Mouse (Mus musculus) kidney, postnatal 36 days (tissue): ENCODE results near the gene Wars2.
A peak's percentile ranks its signal among the peaks of the same experiment; 100 is the strongest.

Experiments used
- DNase-seq, 2 experiments: peaks; one replicate each; pipeline ENCODE4 v3.0.0; 2021 to 2022; ENCODE audit warnings: mixed read lengths in 2 of 2

The Wars2 gene

DNA sequence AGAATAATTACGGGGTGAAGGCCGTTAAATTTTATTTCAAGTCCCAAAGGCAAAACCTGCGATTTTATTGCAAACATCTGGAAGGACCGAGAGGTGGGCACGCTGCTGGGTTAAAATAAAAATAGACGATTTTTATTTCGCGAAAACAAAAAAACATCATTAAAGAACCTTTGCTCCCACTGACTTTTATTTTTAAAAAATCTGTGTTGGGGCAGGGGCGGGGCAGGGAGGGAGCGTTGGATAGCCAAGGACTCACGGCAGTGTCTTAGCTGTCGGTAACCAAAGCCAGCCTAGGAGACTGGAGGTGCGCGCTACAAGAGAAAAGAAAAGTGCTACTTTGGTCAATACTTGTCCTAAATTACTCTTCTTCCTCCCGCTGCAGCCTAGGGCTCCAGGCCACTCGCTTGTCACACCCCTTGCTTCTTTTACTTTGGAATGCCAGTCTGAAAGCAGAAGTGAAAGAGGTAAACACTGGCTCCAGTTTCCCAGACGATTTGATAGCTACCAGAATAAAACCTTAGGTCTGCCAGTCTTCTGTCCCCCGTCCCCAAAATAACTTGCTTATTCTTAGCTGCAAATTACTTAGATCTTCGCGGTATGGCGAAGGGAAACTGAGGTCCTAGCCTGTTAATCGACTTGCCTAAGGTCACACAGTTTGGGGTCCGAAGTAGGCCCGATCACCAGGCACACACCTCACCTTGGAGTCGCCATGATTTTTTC is 108.1 kb downstream of the Wars2 start:
- no peak for DNase-seq

DNA sequence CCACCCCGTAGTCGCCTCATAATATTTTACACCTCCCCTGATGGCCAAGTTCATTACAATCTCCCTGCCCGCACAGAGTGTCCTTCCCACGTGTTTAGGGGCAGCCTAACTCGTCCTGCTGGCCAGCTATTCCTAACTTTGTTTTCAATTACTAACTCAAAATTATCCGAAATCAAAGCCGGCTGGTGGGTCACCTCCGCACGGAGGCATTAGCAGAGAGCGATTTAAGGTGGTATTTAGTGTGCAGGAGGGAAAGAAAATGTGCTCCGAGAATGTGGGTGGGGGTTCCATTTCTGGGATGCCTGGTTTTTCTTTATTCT is 108.6 kb downstream of the Wars2 start:
- no peak for DNase-seq

GRCm38 (mm10) chr3:99249906-99250305 is 109.0 kb downstream of the Wars2 start:
- no peak for DNase-seq

DNA sequence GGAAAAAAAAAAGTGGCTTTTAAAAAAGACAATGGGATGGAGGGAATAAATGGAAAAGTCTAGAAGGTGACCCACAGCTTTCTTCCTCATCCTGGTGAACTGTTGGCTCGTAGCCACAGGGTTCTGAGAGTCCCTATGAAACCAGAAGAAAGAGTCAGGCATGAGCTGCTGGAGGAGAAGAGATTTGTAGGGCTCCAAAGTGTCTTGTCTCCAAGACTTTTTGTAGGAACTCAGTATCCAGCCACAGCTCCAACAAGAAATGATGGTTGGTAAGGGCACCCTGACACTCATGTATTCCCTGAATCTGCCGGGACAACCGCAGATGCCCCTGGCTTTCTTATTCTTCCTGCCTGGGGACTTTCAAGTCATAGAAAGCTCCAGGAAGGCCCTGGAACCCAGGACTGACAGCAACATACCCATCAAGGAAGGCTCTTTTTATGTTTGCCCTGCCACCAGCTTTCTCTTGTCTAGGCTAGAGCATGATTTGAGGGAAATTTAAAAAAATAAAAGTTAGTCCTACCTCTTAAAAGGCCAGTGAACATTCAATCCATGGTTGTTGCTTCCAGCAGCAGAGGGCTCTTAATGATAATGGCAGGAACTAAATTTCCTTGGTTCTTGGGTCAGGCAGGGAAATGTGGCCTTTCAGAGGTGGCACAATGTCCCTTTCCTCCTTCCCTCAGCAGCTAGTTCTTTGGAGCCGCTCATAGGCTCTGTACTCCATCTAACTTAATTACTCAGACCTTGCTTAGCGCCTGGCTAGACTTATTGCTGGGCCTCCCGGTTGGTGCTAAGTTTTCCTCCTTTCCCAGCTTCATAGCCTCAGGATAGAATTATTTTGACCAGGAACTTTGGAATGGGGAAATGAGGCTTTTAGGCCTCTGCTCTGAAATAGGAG is 110.7 kb downstream of the Wars2 start:
- DNase-seq: no peak

GRCm38 (mm10) chr3:99252461-99253091 is 111.7 kb downstream of the Wars2 start:
- DNase-seq: no peak

DNA sequence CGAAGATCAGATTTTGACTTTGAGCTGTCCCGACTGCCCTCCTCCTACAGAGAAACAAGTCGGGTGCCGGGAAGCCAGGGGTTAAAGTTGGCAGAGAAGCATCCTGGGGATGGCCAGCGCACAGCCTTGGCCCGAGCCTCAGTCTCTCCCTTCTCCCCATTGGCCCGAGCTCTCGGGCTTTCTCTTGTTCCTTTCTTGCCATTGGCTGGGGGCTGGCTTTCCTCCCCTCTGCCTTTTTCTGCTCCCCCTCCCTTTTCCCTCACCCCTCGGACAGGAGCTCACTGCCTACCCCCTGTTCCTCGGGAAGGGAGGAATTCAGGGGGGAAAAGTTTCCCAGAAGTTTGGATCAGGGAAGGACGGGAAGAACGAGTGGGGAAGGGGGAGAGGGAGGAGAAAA is 112.2 kb downstream of the Wars2 start:
- DNase-seq: no peak

DNA sequence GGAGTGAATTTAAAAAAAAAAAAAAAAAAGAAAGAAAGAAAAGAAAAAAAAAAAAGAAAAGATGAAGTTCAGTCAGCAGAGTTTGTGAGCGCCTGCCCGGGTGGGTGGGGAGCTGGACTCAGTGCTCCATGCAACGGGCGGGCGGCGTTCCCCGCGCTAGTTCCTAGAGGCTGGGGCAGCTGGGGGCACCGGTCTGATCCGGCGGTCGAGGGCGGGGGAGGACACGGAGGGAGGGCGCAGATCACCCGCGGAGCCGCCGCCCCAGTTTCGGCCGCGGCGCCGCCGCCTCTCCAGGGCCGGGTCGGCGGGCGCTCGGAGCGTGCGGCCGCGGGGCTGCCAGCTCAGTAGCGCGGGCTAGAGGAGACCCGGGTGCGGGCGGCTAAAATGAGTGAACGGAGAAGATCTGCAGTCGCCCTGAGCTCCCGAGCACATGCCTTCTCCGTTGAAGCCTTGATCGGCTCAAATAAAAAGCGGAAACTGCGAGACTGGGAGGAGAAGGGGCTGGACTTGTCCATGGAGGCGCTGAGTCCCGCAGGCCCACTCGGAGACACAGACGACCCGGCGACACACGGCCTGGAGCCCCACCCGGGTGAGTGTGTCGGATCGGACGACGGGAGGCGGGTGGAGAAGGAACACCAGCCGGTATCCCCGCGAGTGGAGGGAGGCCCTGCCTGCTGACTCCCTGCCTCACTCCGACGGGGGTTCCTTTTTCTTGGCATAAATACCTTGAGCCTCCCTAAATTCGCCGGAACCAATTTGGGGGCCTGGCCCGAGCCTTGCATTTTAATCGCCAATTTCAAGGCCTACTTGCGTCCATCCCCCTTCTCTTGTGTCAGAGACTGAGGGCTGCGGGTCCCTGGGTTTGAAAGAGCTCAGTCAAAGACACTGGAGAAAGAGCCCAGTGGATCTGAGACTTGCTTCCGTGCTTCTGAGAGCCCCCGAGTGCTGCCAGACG is 112.9 kb downstream of the Wars2 start:
- peak; percentile 20 to 39 for DNase-seq

DNA sequence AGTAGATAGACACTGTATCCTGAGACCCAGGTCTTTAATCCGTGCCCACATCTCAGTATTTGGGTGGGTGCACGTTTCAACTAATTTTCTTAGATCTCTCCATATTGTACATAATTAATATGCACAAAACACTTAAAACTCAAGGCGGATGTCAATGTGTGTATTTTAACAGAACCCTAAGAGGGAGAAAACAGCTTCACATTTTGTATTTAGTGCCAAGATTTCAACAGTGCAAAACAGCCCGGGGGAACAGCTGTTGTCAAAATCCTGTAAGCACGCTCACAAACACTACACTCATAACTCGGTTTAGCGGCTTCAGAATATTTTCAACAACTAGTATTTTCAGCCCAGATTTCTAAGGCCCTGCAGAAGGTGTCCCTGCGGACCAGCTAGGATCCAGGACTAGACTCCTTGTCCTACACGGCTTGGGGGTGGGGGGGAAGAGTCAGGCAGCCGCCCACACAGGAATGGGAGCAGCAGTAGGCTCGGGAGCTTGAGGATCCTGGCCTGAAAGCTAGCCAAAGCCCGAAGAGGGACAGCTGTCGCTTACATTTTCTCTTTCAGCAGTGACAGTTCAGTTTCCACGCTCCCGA is 113.8 kb downstream of the Wars2 start:
- DNase-seq: no peak

GRCm38 (mm10) chr3:99255411-99256365 is 114.8 kb downstream of the Wars2 start:
- no peak for DNase-seq

GRCm38 (mm10) chr3:99256366-99256750 is 115.5 kb downstream of the Wars2 start:
- DNase-seq: no peak

DNA sequence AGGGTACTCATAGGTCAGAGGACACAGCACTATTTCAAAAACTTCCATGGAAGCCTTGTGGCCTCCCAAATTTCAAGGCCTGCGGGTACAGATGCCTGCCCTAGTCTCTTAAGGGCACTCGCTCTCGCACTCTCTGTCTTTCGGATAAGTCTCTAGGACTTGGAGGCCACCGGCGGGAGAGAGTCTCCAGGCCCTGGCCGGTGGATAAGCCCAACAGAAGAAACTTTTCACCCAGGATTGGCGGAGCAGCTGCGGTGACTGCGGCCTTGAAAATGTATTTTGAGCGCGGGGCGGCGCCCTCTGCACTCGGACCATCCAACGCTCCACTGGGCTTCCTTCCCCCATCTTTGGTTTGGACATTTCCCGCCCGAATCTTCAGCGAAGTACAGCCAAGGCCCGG is 115.9 kb downstream of the Wars2 start:
- DNase-seq: no peak

DNA sequence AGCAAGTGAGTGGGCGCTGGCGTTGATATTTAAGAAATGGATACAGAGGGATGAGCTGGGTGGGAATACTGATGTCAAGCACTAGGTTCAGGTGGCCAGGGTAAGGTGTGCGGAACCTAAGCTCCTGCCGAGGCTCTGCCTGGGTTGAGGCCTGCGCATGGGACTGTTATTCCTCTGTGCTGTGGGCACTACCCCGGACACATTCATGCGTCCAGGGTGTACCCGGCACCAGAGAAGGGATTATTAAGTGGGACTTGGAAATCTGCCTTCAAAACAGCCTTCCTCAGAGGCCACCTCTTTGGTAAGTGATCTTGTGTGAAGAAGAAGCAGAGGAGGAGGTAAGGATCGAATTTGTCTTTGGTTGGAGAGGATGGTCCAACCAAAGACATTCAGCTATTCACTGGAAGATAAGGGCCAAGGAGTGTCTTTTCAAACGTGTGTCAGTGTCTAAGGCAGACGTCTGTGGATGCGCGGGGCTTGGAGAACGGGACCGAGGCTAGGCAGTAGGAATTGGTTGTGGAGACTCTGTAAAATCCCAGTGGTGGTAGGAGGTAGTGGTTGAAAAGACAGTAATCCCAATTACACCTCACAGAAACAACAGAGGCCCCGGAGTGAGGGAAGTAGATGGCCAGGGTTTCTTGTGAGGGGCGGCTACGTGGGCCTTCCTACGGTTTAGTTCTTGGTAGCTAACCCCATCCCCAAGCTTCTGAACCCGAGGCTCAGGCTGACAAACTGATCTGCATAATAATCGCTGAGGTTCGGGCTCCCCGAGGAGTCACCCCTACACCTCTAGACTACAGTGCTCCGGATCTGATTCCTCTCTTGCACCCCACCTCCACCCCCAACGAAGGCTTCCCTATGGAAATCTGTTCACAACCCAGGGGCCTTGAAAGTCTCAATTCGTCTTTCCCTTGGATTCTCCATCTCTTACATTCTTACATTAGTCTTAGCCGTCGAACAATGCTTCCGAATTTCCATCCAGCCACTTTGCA is 117.0 kb downstream of the Wars2 start:
- no peak for DNase-seq

- no peak for DNase-seq
Observed at GRCm38 (mm10) chr3:99259741-99260270, 118.9 kb downstream of the Wars2 start.

GRCm38 (mm10) chr3:99260395-99260794 is 119.5 kb downstream of the Wars2 start:
- no peak for DNase-seq

- DNase-seq: no peak
Observed at GRCm38 (mm10) chr3:99261371-99261791, 120.5 kb downstream of the Wars2 start.

GRCm38 (mm10) chr3:99261986-99262385 is 121.1 kb downstream of the Wars2 start:
- no peak for DNase-seq

- DNase-seq: no peak
Observed at GRCm38 (mm10) chr3:99263471-99263903, 122.6 kb downstream of the Wars2 start.

DNA sequence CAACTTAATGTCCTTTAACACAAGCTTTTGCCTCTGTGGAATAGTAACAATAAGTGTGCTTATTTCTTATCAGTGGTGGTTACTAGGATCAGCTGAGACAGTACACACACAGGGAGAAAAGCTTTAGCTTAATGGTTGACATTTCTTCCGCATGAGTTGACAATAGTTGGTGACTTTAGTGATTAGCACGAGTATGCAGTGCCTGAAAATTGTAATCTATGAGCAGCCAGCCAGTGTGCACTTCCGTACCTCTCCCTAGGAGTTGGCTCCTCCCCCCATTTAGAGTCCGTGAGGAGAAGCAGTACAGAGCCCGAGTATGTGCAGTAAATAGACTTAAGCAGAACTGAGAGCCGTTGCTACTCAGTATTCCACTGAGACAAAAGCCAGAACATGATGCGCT is 123.8 kb downstream of the Wars2 start:
- DNase-seq: no peak

GRCm38 (mm10) chr3:99266752-99267303 is 126.0 kb downstream of the Wars2 start:
- no peak for DNase-seq
